Mouse (Mus musculus): ENCODE data around the gene U2af1l4. TPM values are rescaled to one million over a fixed set of nuclear protein-coding genes. Genes with fewer than 3 reads are reported as not detected.

U2af1l4 gene
- polyA plus RNA-seq, 1 experiment, result 73.9 TPM

DNA sequence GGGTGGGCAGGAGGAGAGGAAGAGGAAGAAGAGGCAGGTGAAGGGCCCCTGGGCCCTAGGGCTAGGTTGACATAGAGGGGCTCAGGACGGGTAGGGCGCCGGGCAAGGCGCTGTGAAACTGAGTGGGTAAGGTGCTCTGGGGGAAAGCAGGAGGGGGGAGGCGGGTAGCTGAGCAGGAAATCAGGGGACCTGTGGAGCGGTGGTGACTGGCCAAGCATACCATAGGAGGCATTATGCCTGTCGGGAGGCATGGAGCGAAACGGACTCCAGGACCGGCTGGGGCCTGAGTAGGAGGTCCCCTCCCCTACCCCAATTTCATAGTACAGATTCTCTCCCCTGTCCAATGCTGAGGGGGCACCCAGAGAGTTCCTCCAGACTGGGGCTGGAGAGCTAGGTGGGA, 40.2 kb upstream of the U2af1l4 start:
- Histone ChIP-seq H3K4me1 (ENCODE audit: control insufficient read depth, insufficient read depth, low read length) (peaks cover 1% of the 10 kb centered on the region), H3K4me3 (ENCODE audit: low read depth, low read length) (no peak overlapping the region), H3K27me3 (ENCODE audit: control insufficient read depth, insufficient read depth, low read length, poor library complexity, severe bottlenecking) (no peaks in the 10 kb centered on the region), H3K9ac (ENCODE audit: low read depth, poor library complexity, severe bottlenecking) (no peak overlapping the region), H3K27ac (ENCODE audit: insufficient read depth, low read length) (no peak overlapping the region), H3K36me3 (ENCODE audit: control insufficient read depth, insufficient read depth, low read length, poor library complexity, severe bottlenecking) (no peaks in the 10 kb centered on the region), H3K9me3 (replicated peaks; ENCODE audit: control insufficient read depth, insufficient read depth, low read length, poor library complexity, severe bottlenecking) (no peaks in the 10 kb centered on the region)
- TF ChIP-seq POLR2A (IDR thresholded peaks at IDR 0.05; ENCODE audit: insufficient read depth, low read length) (no peak), CTCF (IDR thresholded peaks at IDR 0.05; ENCODE audit: low read depth, low read length) (no peak), EP300 (IDR thresholded peaks at IDR 0.05; ENCODE audit: insufficient read depth, low read depth, low read length) (no peak)

DNA sequence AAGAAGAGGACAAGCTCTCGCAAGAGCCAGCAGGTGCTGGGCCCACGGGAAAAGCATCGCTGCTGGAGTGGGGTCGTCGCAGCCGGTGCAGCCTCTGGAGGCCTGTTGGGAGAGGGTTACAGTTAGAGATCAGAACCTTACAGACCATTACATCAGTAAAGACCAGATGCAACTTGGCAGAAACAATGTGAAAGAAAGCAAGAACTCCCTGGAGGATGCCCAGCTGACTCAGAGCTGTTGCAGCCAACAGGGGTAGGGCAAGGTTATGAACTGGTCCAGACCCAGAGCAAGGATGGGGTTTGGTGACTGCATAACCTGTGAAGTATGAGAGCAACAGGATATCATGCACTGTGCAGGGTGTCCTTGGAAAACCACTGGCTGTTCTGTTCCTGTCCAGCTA, 38.6 kb upstream of the U2af1l4 start:
- H3K27ac ChIP-seq (ENCODE audit: insufficient read depth, low read length), result no peak overlapping the region
- TF ChIP-seq POLR2A (IDR thresholded peaks at IDR 0.05; ENCODE audit: insufficient read depth, low read length), result no peak
- TF ChIP-seq EP300 (IDR thresholded peaks at IDR 0.05; ENCODE audit: insufficient read depth, low read depth, low read length), result no peak
- no peak for TF ChIP-seq CTCF (IDR thresholded peaks at IDR 0.05; ENCODE audit: low read depth, low read length)
- peaks cover 1% of the 10 kb centered on the region for H3K4me1 ChIP-seq (ENCODE audit: control insufficient read depth, insufficient read depth, low read length)
- H3K4me3 ChIP-seq (ENCODE audit: low read depth, low read length), result no peak overlapping the region
- no peak overlapping the region for H3K9ac ChIP-seq (ENCODE audit: low read depth, poor library complexity, severe bottlenecking)
- H3K27me3 ChIP-seq (ENCODE audit: control insufficient read depth, insufficient read depth, low read length, poor library complexity, severe bottlenecking), result no peaks in the 10 kb centered on the region
- H3K36me3 ChIP-seq (ENCODE audit: control insufficient read depth, insufficient read depth, low read length, poor library complexity, severe bottlenecking), result no peaks in the 10 kb centered on the region
- H3K9me3 ChIP-seq (replicated peaks; ENCODE audit: control insufficient read depth, insufficient read depth, low read length, poor library complexity, severe bottlenecking), result no peaks in the 10 kb centered on the region

DNA sequence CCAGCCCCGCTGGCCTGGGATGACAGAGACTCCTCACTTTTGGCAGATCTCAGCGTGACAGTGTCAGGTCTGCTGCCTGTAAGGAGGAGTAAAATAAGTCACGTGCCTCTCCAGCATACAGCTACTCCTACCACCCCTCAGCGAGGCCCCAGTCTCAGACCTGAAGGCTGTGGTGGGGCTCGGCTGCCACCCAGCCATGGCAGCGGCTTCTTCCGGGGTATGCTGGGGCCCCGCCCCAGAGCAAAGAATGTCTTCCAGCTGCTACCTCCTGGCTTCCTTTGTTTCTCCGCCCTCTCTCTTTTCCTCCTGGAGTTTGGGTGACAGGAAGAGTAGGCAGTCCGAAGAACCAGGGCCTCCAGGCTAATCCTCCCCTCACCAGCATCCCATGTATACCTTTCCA, 37.1 kb upstream of the U2af1l4 start:
- TF ChIP-seq CTCF (IDR thresholded peaks at IDR 0.05; ENCODE audit: low read depth, low read length) (no peak), EP300 (IDR thresholded peaks at IDR 0.05; ENCODE audit: insufficient read depth, low read depth, low read length) (no peak), POLR2A (IDR thresholded peaks at IDR 0.05; ENCODE audit: insufficient read depth, low read length) (no peak)
- 0 out of 2 replicates have a peak overlapping the region, but pooled peaks have one; percentile 0 for H3K4me3 ChIP-seq (ENCODE audit: low read depth, low read length)
- H3K27ac ChIP-seq (ENCODE audit: insufficient read depth, low read length), result no peak overlapping the region
- no peaks in the 10 kb centered on the region for H3K36me3 ChIP-seq (ENCODE audit: control insufficient read depth, insufficient read depth, low read length, poor library complexity, severe bottlenecking)
- H3K9me3 ChIP-seq (replicated peaks; ENCODE audit: control insufficient read depth, insufficient read depth, low read length, poor library complexity, severe bottlenecking), result no peaks in the 10 kb centered on the region
- H3K9ac ChIP-seq (ENCODE audit: low read depth, poor library complexity, severe bottlenecking), result 0 out of 2 replicates have a peak overlapping the region, but pooled peaks have one; percentile 17
- H3K27me3 ChIP-seq (ENCODE audit: control insufficient read depth, insufficient read depth, low read length, poor library complexity, severe bottlenecking), result no peaks in the 10 kb centered on the region
- peaks cover 1% of the 10 kb centered on the region for H3K4me1 ChIP-seq (ENCODE audit: control insufficient read depth, insufficient read depth, low read length)

- Histone ChIP-seq H3K27ac (ENCODE audit: insufficient read depth, low read length) (no peak overlapping the region), H3K36me3 (ENCODE audit: control insufficient read depth, insufficient read depth, low read length, poor library complexity, severe bottlenecking) (no peaks in the 10 kb centered on the region), H3K9ac (ENCODE audit: low read depth, poor library complexity, severe bottlenecking) (peak overlapping the region; percentile 17; the same call in 1 of the 2 replicates), H3K4me3 (ENCODE audit: low read depth, low read length) (0 out of 2 replicates have a peak overlapping the region, but pooled peaks have one; percentile 0), H3K4me1 (ENCODE audit: control insufficient read depth, insufficient read depth, low read length) (peaks cover 1% of the 10 kb centered on the region), H3K9me3 (replicated peaks; ENCODE audit: control insufficient read depth, insufficient read depth, low read length, poor library complexity, severe bottlenecking) (no peaks in the 10 kb centered on the region), H3K27me3 (ENCODE audit: control insufficient read depth, insufficient read depth, low read length, poor library complexity, severe bottlenecking) (no peaks in the 10 kb centered on the region)
- no peak for TF ChIP-seq CTCF (IDR thresholded peaks at IDR 0.05; ENCODE audit: low read depth, low read length)
- no peak for TF ChIP-seq POLR2A (IDR thresholded peaks at IDR 0.05; ENCODE audit: insufficient read depth, low read length)
- no peak for TF ChIP-seq EP300 (IDR thresholded peaks at IDR 0.05; ENCODE audit: insufficient read depth, low read depth, low read length)
Measured at GRCm38 (mm10) chr7:30526399-30526798, 36.7 kb upstream of the U2af1l4 start.

- Histone ChIP-seq H3K27ac (ENCODE audit: insufficient read depth, low read length) (no peak overlapping the region), H3K9me3 (replicated peaks; ENCODE audit: control insufficient read depth, insufficient read depth, low read length, poor library complexity, severe bottlenecking) (no peaks in the 10 kb centered on the region), H3K27me3 (ENCODE audit: control insufficient read depth, insufficient read depth, low read length, poor library complexity, severe bottlenecking) (no peaks in the 10 kb centered on the region), H3K4me3 (ENCODE audit: low read depth, low read length) (no peak overlapping the region), H3K36me3 (ENCODE audit: control insufficient read depth, insufficient read depth, low read length, poor library complexity, severe bottlenecking) (no peaks in the 10 kb centered on the region), H3K4me1 (ENCODE audit: control insufficient read depth, insufficient read depth, low read length) (peaks cover 1% of the 10 kb centered on the region), H3K9ac (ENCODE audit: low read depth, poor library complexity, severe bottlenecking) (peak overlapping the region; percentile 17; the same call in 1 of the 2 replicates)
- TF ChIP-seq CTCF (IDR thresholded peaks at IDR 0.05; ENCODE audit: low read depth, low read length) (no peak), POLR2A (IDR thresholded peaks at IDR 0.05; ENCODE audit: insufficient read depth, low read length) (no peak), EP300 (IDR thresholded peaks at IDR 0.05; ENCODE audit: insufficient read depth, low read depth, low read length) (no peak)
Measured at GRCm38 (mm10) chr7:30526981-30527380, 36.1 kb upstream of the U2af1l4 start.

DNA sequence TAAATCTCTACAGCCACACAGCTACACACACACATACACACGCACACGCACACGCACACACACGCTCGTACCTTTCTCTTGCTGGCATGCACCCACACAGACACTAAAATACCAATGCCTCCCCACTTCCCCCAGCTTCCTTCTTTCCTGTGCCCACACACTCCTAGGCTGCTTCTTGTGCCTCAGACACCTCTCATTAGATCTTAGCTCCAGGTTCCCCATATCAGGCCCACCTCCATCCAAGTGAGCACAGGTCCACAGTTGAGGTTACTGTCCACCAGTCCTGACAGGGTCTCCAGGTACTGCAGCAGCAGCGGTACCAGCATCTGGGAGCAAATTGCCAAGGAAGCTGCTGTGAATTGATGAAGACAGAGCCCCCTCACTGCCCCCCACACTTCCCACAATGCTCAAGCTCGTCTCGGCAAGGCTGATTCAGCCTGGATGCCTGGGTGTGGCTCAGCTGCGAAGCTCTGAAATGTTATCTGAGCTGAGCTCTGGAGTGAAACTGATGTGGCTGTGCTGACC, 31.7 kb upstream of the U2af1l4 start:
- Histone ChIP-seq H3K4me3 (ENCODE audit: low read depth, low read length) (no peak overlapping the region), H3K4me1 (ENCODE audit: control insufficient read depth, insufficient read depth, low read length) (no peaks in the 10 kb centered on the region), H3K9ac (ENCODE audit: low read depth, poor library complexity, severe bottlenecking) (no peak overlapping the region), H3K27ac (ENCODE audit: insufficient read depth, low read length) (no peak overlapping the region), H3K36me3 (ENCODE audit: control insufficient read depth, insufficient read depth, low read length, poor library complexity, severe bottlenecking) (no peaks in the 10 kb centered on the region), H3K27me3 (ENCODE audit: control insufficient read depth, insufficient read depth, low read length, poor library complexity, severe bottlenecking) (peaks cover 4% of the 10 kb centered on the region; the same call in 1 of the 2 replicates), H3K9me3 (replicated peaks; ENCODE audit: control insufficient read depth, insufficient read depth, low read length, poor library complexity, severe bottlenecking) (0 out of 2 replicates have a peak, but pooled peaks cover 4% of the 10 kb centered on the region)
- TF ChIP-seq EP300 (IDR thresholded peaks at IDR 0.05; ENCODE audit: insufficient read depth, low read depth, low read length), result no peak
- no peak for TF ChIP-seq POLR2A (IDR thresholded peaks at IDR 0.05; ENCODE audit: insufficient read depth, low read length)
- no peak for TF ChIP-seq CTCF (IDR thresholded peaks at IDR 0.05; ENCODE audit: low read depth, low read length)

Data from ES-Bruce4 (cell line).